Mouse (Mus musculus) heart, embryonic 10.5 days (tissue): ENCODE results near the gene Esp4. TPM values are rescaled to one million over a fixed set of nuclear protein-coding genes. Genes with fewer than 3 reads are reported as not detected.
"Not testable (repeated sequence)": the region's sequence is repeated elsewhere in the genome, so short reads cannot be mapped to it uniquely, and the experiment has no call there.

ENCODE experiments used
- DNase-seq: peaks from one replicate; pipeline ENCODE4 v3.0.0-alpha.2; 2017; ENCODE audit warnings: low spot score
- H3K27ac ChIP-seq: fragments of 300-500 bp; sonication (generic); 2 replicates; pipeline ENCODE4 v1.5.1; 2016; ENCODE audit warnings: mild to moderate bottlenecking
- H3K27me3 ChIP-seq: fragments of 300-500 bp; sonication (generic); 2 replicates; pipeline ENCODE4 v1.6.1; 2016; ENCODE audit warnings: mild to moderate bottlenecking; ENCODE audit not compliant: poor library complexity, insufficient read depth, severe bottlenecking
- H3K36me3 ChIP-seq: fragments of 300-500 bp; sonication (generic); 2 replicates; pipeline ENCODE4 v1.6.1; 2016; ENCODE audit warnings: mild to moderate bottlenecking, moderate library complexity
- H3K4me1 ChIP-seq: fragments of 300-500 bp; sonication (generic); 2 replicates; pipeline ENCODE4 v1.6.1; 2016; ENCODE audit warnings: mild to moderate bottlenecking
- H3K4me3 ChIP-seq: fragments of 300-500 bp; sonication (generic); 2 replicates; pipeline ENCODE4 v1.5.1; 2016; ENCODE audit warnings: mild to moderate bottlenecking, moderate library complexity
- H3K9me3 ChIP-seq: fragments of 300-500 bp; sonication (generic); 2 replicates; pipeline ENCODE4 v1.6.1; 2016; ENCODE audit warnings: mild to moderate bottlenecking, moderate library complexity
- WGBS: fragments of 180-500 bp; shearing (Covaris S2); methylation state at CpG from one replicate; pipeline ENCODE4 v1.1.7; 2016; 5-methylcytosine and 5-hydroxymethylcytosine counted together
- polyA plus RNA-seq: library from polyadenylated mRNA; unstranded; fragments of >200 nt; fragmentation: Nextera tagmentation; extraction: Ambion mirVana; gene quantifications from 2 replicates; pipeline ENCODE4 v1.2.1, GENCODE M21; 2016

Gene Esp4
- not detected in 2 replicates for polyA plus RNA-seq

DNA sequence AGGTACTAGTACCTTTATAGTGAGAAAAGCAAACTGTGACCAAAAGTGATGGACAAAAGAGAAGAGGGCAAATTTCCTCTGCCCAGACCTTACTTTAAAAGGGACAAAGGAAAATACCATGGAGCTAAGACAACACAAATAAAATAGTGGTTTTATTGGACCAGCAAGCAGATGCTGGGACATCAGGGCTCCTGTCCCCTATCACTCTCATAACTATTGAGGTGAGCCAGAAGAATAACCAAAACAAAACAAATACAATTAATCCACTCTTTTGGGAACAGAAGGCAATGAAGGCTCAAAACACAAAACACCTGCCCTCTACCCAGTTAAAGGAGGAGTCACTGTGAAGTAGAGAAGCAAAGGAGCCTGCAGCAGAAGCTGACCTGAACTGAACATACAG is at the start of gene Esp4:
Esp4 (plus strand) TSS at position 301 of the 400 bp plus-strand sequence.
- Histone ChIP-seq H3K27ac (no peak within 1 kb of the TSS), H3K36me3 (no peaks in the 10 kb centered on the region), H3K4me1 (no peaks in the 10 kb centered on the region), H3K4me3 (no peak within 1 kb of the TSS), H3K9me3 (no peaks in the 10 kb centered on the region), H3K27me3 (no peaks in the 10 kb centered on the region)
- no peak for DNase-seq

DNA sequence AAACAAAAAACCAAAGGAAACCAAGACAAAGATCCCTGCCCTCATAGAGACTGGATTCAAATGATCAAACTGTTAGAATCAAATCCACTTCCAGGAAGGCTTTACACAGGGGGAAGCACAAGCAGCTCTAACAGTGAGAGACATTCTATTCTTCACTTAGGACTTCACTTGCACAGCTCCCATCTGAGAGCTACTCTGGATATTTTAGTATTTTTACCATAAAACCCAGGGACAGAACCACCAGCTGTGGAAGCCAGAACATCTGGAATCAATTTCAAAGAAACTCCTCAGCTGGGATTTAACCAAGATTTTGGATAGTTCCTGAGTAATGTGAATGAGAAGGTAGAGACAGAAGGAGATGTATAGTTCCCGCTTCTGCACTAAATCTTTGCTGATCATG is 44.9 kb upstream of the Esp4 start:
- H3K27me3 ChIP-seq = no peaks in the 10 kb centered on the region
- WGBS = 85% methylated on average over 1 of the region's 1 CpGs
- DNase-seq = no peak
- H3K27ac ChIP-seq = no peak overlapping the region
- no peaks in the 10 kb centered on the region for H3K9me3 ChIP-seq
- no peaks in the 10 kb centered on the region for H3K36me3 ChIP-seq
- H3K4me1 ChIP-seq = no peaks in the 10 kb centered on the region
- no peak overlapping the region for H3K4me3 ChIP-seq

DNA sequence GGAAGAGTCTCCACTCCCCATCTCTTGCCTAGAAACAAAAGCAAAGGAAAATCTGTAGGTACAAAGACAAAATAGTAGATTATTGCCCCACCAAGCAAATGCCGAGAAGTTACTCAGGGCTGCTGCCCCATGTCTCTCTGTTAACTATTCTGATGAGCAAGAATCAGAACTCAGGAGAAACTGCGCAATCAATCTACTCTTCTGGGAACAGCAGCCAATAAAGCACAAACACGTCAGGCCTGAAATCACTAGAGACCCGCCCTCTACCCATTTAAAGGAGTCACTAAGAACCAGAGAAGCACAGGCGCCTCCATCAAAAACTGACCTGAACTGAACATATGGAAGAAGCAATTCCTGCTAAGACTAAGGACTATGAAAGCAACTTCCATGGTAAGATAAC is 37.2 kb upstream of the Esp4 start, which contains the start of gene Esp6:
Esp6 (plus strand) TSS at position 301 of the 400 bp plus-strand sequence.
- no peaks in the 10 kb centered on the region for H3K9me3 ChIP-seq
- no peaks in the 10 kb centered on the region for H3K36me3 ChIP-seq
- DNase-seq = no peak
- H3K4me1 ChIP-seq = no peaks in the 10 kb centered on the region
- no peaks in the 10 kb centered on the region for H3K27me3 ChIP-seq
- no peak within 1 kb of the TSS for H3K27ac ChIP-seq
- 83% methylated on average over 5 of the region's 5 CpGs for WGBS
- no peak within 1 kb of the TSS for H3K4me3 ChIP-seq

- 49% methylated on average over 6 of the region's 6 CpGs for WGBS
- not testable (repeated sequence) for H3K9me3 ChIP-seq, H3K27ac ChIP-seq, H3K27me3 ChIP-seq, H3K4me1 ChIP-seq, DNase-seq, H3K36me3 ChIP-seq, H3K4me3 ChIP-seq
These were observed 14.5 kb upstream of the Esp4 start for GRCm38 (mm10) chr17:40583906-40584305.

- H3K36me3 ChIP-seq = no peaks in the 10 kb centered on the region
- H3K4me1 ChIP-seq = no peaks in the 10 kb centered on the region
- no peak overlapping the region for H3K27ac ChIP-seq
- H3K27me3 ChIP-seq = no peaks in the 10 kb centered on the region
- H3K4me3 ChIP-seq = no peak overlapping the region
- DNase-seq = no peak
- H3K9me3 ChIP-seq = no peaks in the 10 kb centered on the region
These were observed 7.1 kb upstream of the Esp4 start for GRCm38 (mm10) chr17:40591297-40591696.

- not testable (repeated sequence) for H3K4me3 ChIP-seq, DNase-seq, H3K27ac ChIP-seq, H3K9me3 ChIP-seq, H3K4me1 ChIP-seq, H3K36me3 ChIP-seq, H3K27me3 ChIP-seq
- WGBS = 73% methylated on average over 1 of the region's 1 CpGs
These were observed 33.4 kb downstream of the Esp4 start, which contains the start of gene Esp3 for GRCm38 (mm10) chr17:40631775-40632174. Esp3 (plus strand) TSS chr17:40632075.

Other genes with a start within 250 kb of the Esp4 start
- gene Esp8, start 78.6 kb upstream of the Esp4 start, polyA plus RNA-seq = not detected in 2 replicates
- gene Esp6, start 37.1 kb upstream of the Esp4 start, polyA plus RNA-seq = not detected in 2 replicates
- gene Esp3, start 33.5 kb downstream of the Esp4 start, polyA plus RNA-seq = not detected in 2 replicates
- not detected in 2 replicates for gene Esp1, start 128.5 kb downstream of the Esp4 start, polyA plus RNA-seq
- gene Crisp2, start 208.4 kb downstream of the Esp4 start, polyA plus RNA-seq = not detected in 2 replicates
- gene Rhag, start 212.5 kb downstream of the Esp4 start, polyA plus RNA-seq = 17.4 and 19.3 TPM in 2 replicates